Mouse (Mus musculus) megakaryocyte-erythroid progenitor cell, adult 5 weeks (primary cell): ENCODE measurements around the gene Sgk1. TPM values are rescaled to one million over a fixed set of nuclear protein-coding genes. Genes with fewer than 3 reads are reported as not detected.

ENCODE experiments used
- polyA plus RNA-seq: library from polyadenylated mRNA; stranded (reverse); fragments of >175 nt; gene quantifications from 2 replicates; pipeline ENCODE4 v1.2.3, GENCODE M21; 2012

The Sgk1 gene
- 3.6 and 4.0 TPM in 2 replicates for polyA plus RNA-seq

DNA sequence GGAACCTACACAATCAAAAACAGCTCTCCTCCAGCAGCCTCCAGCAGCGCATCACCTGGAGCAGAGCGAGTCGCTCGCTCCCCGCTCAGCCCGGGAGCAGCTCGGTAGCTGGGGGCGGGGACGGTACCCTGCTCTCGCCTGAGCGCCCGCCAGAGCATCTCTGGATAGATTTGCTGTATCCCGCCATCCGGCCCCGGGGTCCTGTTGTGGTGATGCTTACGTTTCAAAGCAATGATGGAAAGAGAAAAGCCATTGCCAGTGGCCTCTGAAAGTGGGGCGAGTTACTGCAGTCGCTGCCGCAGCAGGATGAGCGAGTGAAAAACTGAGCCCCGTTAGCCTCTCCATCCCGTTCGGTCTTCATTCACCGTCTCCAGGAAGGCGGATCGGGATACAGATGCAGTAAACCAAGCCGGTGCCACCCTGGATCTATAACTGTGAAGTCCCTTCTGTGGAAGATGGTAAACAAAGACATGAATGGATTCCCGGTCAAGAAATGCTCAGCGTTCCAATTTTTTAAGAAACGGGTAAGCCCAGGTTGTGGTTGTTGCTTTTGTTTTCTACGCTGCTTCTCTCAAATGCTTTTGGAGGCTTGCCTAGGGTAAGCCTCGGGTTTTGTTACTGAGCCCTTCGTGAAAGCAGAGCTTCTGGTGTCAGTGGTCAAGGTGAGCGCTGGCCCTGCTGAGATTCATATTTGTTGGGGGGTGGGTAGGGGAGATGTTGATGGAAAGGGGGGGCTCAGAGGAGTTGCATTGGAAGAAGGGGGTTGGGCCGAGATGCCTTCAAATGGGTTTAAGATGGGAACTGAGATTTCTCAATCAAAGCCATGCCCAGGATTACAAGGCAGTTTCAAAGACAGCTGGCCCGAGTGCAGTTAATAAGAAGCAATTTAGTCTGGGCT is at the start of gene Sgk1:
TSS of gene Sgk1 (plus strand) at position 1 of the 898 bp plus-strand sequence.

Other genes starting within 250 kb of the Sgk1 start
- gene 4930444G20Rik, start 185.9 kb downstream of the Sgk1 start, polyA plus RNA-seq: not detected in 2 replicates